Mouse (Mus musculus) liver, postnatal 0 days (tissue): ENCODE data around the gene Zfand3. TPM values are rescaled to one million over a fixed set of nuclear protein-coding genes. Genes with fewer than 3 reads are reported as not detected.

Experiments used
- ATAC-seq: fragments of 200-750 bp; cut with Nextera tagmentation; 2 replicates; pipeline ENCODE4 v1.8.0; 2017; ENCODE audit warnings: mild to moderate bottlenecking, moderate library complexity
- DNase-seq: peaks from one replicate; pipeline ENCODE4 v3.0.0-alpha.2; 2016
- H3K27ac ChIP-seq: fragments of 300-500 bp; sonication (generic); 2 replicates; pipeline ENCODE4 v1.5.1; 2014; ENCODE audit warnings: antibody characterized with exemption, moderate library complexity, mild to moderate bottlenecking, low read depth
- H3K27me3 ChIP-seq: fragments of 300-500 bp; sonication (generic); 2 replicates; pipeline ENCODE4 v1.6.1; 2014; ENCODE audit warnings: low read length, control low read depth, mixed read lengths; ENCODE audit not compliant: insufficient read depth
- H3K36me3 ChIP-seq: fragments of 300-500 bp; sonication (generic); replicated peaks from 2 replicates; pipeline ENCODE4 v1.6.1; 2014; ENCODE audit warnings: mild to moderate bottlenecking, control low read depth, low read length, moderate library complexity, mixed read lengths; ENCODE audit not compliant: insufficient read depth
- H3K4me1 ChIP-seq: fragments of 300-500 bp; sonication (generic); 2 replicates; pipeline ENCODE4 v1.6.1; 2014; ENCODE audit warnings: antibody characterized with exemption, mild to moderate bottlenecking, control low read depth; ENCODE audit not compliant: insufficient read depth
- H3K4me2 ChIP-seq: fragments of 300-500 bp; sonication (generic); 2 replicates; pipeline ENCODE4 v1.6.1; 2014; ENCODE audit warnings: low read depth, mild to moderate bottlenecking, low read length, moderate library complexity, mixed read lengths
- H3K4me3 ChIP-seq: fragments of 300-500 bp; sonication (generic); 2 replicates; pipeline ENCODE4 v1.5.1; 2014; ENCODE audit warnings: low read depth, low read length
- H3K9ac ChIP-seq: fragments of 300-500 bp; sonication (generic); replicated peaks from 2 replicates; pipeline ENCODE4 v1.6.1; 2014; ENCODE audit warnings: mild to moderate bottlenecking, moderate library complexity
- H3K9me3 ChIP-seq: fragments of 300-500 bp; sonication (generic); 2 replicates; pipeline ENCODE4 v1.6.1; 2016; ENCODE audit warnings: mild to moderate bottlenecking, control low read depth, low read length, mixed read lengths
- CTCF ChIP-seq: sonication (generic); IDR thresholded peaks from 2 replicates; pipeline ENCODE4 v1.5.1; 2016; ENCODE audit warnings: antibody characterized with exemption, low read depth
- EP300 ChIP-seq: IDR thresholded peaks from 2 replicates; pipeline ENCODE4 v1.6.1; 2016; ENCODE audit warnings: antibody characterized with exemption, low read depth, mild to moderate bottlenecking
- WGBS: fragments of 180-500 bp; shearing (Covaris S2); extraction: QIAGEN DNeasy Blood & Tissue Kit; methylation state at CpG from one replicate; pipeline ENCODE4 v1.1.7; 2014; ENCODE audit not compliant: insufficient replicate concordance; 5-methylcytosine and 5-hydroxymethylcytosine counted together
- polyA plus RNA-seq: library from polyadenylated mRNA; unstranded; fragments of >200 nt; fragmentation: Nextera tagmentation; extraction: Ambion mirVana; gene quantifications from 2 replicates; pipeline ENCODE4 v1.2.1, GENCODE M21; 2015

Gene Zfand3
- polyA plus RNA-seq, 1 experiment from 2014 or later = 24.7 TPM

DNA sequence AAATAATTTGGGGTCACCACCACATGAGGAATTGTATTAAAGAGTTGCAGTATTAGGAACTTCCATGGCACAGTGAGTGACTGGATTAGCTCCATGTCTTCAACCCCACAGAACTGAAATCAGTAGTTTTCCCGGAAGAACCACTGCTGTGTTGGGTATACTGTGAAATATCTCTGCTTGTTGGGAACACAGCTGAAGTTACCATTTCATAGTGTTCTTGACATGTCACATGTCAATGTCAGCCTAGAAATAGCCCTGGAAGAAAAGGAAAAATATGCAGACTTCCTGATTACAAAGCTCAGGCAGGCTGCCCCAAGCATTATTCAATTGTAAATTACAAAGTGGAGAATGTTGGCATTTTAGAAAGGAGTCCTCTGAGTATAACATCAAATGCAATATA lies 143.4 kb downstream of the Zfand3 start:
- no peaks in the 10 kb centered on the region; the same call in 1 of the 2 replicates for H3K36me3 ChIP-seq
- WGBS = 70% methylated on average over 1 of the region's 1 CpGs
- no peak overlapping the region for H3K4me3 ChIP-seq
- H3K9ac ChIP-seq = no peak overlapping the region
- H3K9me3 ChIP-seq = no peaks in the 10 kb centered on the region
- no peak overlapping the region for H3K4me2 ChIP-seq
- H3K27ac ChIP-seq = no peak overlapping the region
- peaks cover 3% of the 10 kb centered on the region; the same call in 1 of the 2 replicates for H3K4me1 ChIP-seq
- ATAC-seq = no peak
- no peak for DNase-seq
- TF ChIP-seq CTCF (no peak), EP300 (no peak)
- H3K27me3 ChIP-seq = no peaks in the 10 kb centered on the region

DNA sequence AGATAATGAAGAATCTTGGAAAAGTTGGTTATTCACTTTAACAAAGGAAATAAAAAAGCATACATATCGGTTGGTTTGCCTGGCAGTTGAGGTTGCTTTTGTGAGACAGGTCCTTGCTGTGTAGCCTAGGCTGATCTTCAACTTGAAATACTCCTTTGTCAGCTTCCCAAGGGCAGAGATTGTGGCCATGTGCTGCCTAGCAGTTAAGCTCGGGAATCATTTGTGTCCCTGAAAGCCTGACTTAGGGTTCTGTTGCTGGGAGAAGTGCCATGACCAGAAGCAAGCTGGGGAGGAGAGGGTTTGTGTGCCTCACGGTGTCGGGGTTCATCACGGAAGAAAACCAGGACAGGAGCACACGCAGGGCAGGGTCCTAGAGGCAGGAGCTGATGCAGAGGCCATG lies 143.8 kb downstream of the Zfand3 start:
- Histone ChIP-seq H3K9me3 (no peaks in the 10 kb centered on the region), H3K27ac (no peak overlapping the region), H3K4me1 (peaks cover 2% of the 10 kb centered on the region; the same call in 1 of the 2 replicates), H3K4me3 (no peak overlapping the region), H3K9ac (no peak overlapping the region), H3K36me3 (no peaks in the 10 kb centered on the region; the same call in 1 of the 2 replicates), H3K4me2 (no peak overlapping the region), H3K27me3 (no peaks in the 10 kb centered on the region)
- ATAC-seq = no peak
- WGBS = 83% methylated on average over 6 of the region's 6 CpGs
- DNase-seq = no peak
- TF ChIP-seq EP300 (no peak), CTCF (no peak)

DNA sequence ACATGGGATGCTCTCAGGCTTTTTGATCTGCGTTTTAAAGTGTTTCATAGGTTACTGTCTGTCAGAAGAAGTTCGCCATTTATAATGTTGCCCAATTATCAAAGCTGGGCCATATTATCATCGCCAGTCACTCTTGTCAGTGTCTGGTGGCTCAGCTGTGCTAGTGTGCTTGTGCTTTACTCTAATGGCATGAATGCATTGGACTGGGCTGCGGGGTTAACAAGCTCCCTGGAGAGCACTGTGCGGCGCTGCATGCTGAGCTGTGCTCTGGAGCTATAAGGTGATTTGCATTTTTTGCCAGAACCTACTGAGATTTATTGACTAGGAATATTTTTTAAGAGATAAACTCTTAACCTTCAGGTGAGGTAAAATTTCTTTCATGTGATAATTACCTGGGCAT lies 145.4 kb downstream of the Zfand3 start:
- 91% methylated on average over 6 of the region's 6 CpGs for WGBS
- Histone ChIP-seq H3K27ac (no peak overlapping the region), H3K9me3 (no peaks in the 10 kb centered on the region), H3K27me3 (no peaks in the 10 kb centered on the region), H3K4me1 (no peaks in the 10 kb centered on the region; the same call in 1 of the 2 replicates), H3K9ac (no peak overlapping the region), H3K4me2 (no peak overlapping the region), H3K36me3 (no peaks in the 10 kb centered on the region; the same call in 1 of the 2 replicates), H3K4me3 (no peak overlapping the region)
- no peak for TF ChIP-seq EP300
- TF ChIP-seq CTCF = no peak
- DNase-seq (no peak), ATAC-seq (no peak)

DNA sequence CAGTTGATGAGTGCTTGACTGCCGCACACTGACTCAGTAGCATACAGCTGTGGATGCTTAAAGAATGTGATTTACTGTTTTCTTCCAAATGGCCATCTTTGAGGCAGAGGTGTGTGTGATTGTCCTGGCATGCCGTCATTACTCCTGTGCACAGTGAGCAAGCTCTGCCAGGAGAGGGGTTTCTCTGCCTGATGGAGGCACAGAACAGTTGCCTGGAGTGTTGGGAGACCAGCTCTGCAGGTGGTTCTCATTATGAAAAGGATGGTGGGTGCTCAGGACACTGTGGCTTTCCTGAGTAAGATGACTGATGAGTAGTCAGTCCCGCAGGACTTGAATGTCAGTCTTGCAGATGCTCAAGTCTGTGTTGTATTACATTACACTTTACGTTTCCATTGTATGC lies 149.6 kb downstream of the Zfand3 start:
- no peaks in the 10 kb centered on the region for H3K9me3 ChIP-seq
- DNase-seq (no peak), ATAC-seq (no peak)
- no peak for TF ChIP-seq CTCF
- TF ChIP-seq EP300 = no peak
- no peak overlapping the region for H3K27ac ChIP-seq
- no peak overlapping the region for H3K9ac ChIP-seq
- WGBS = 81% methylated on average over 4 of the region's 4 CpGs
- no peaks in the 10 kb centered on the region for H3K27me3 ChIP-seq
- no peak overlapping the region for H3K4me3 ChIP-seq
- no peak overlapping the region for H3K4me2 ChIP-seq
- no peaks in the 10 kb centered on the region for H3K4me1 ChIP-seq
- peaks cover 3% of the 10 kb centered on the region; the same call in 1 of the 2 replicates for H3K36me3 ChIP-seq

DNA sequence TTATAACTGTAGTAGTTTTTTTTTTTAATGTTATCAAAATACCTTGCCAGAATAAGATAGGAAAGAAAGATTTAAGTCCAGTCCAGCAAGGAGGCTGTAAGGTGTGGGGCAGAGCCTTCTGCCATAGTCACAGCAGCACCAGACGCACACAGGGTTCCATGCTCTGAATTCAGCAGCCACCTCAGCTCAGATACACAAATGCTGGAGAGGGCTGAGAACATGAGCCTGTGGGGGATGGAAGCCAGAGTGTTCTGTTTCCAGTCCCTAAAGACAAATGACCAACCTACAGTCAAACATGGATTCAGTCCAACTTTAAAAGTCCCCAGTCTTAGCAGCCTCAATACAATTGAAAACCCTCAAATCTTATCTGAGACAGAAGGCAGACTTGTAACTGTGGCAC lies 150.3 kb downstream of the Zfand3 start:
- ATAC-seq = no peak
- WGBS = 79% methylated on average over 1 of the region's 1 CpGs

DNA sequence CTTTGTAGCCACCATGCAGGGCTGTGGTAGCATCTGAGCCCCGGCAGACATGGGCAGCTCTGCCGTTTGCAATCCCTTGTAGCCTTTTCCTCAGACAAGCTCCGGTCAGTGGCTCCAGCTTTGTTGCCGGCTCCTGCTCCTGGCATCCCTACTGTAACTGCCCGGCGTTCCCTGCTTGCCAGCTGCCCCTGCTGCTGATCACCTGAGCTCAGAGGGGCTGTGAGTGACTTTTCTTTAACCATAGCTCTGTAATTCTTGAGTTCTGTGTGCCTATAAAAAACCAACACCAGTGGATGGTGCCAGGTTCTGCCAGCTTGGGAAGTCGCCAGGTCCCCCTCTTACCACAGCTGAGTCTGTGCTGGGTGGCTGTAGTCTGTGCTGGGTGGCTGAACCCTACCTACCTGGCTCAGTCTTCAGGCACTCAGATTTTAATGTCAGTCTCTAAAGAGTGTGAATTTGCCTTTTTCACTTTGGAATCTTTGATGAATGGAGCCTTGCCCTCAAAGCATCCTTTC lies 150.9 kb downstream of the Zfand3 start:
- H3K9me3 ChIP-seq = no peaks in the 10 kb centered on the region
- no peaks in the 10 kb centered on the region for H3K4me1 ChIP-seq
- TF ChIP-seq EP300 (no peak), CTCF (no peak)
- no peak overlapping the region for H3K27ac ChIP-seq
- peaks cover 3% of the 10 kb centered on the region; the same call in 1 of the 2 replicates for H3K36me3 ChIP-seq
- no peak for ATAC-seq
- 82% methylated on average over 7 of the region's 7 CpGs for WGBS
- no peak overlapping the region for H3K9ac ChIP-seq
- no peak for DNase-seq
- H3K4me2 ChIP-seq = no peak overlapping the region
- H3K4me3 ChIP-seq = no peak overlapping the region
- no peaks in the 10 kb centered on the region for H3K27me3 ChIP-seq

More for the DNA sequence above, 150.3 kb downstream of the Zfand3 start:
- Histone ChIP-seq H3K9ac (no peak overlapping the region), H3K4me3 (no peak overlapping the region), H3K9me3 (no peaks in the 10 kb centered on the region), H3K36me3 (peaks cover 3% of the 10 kb centered on the region; the same call in 1 of the 2 replicates), H3K27me3 (no peaks in the 10 kb centered on the region), H3K27ac (no peak overlapping the region), H3K4me2 (no peak overlapping the region), H3K4me1 (no peaks in the 10 kb centered on the region)
- DNase-seq = no peak
- TF ChIP-seq EP300 = no peak
- no peak for TF ChIP-seq CTCF
